ENCODE assay signal across 22 mouse cellular contexts in the genomic region with DNA sequence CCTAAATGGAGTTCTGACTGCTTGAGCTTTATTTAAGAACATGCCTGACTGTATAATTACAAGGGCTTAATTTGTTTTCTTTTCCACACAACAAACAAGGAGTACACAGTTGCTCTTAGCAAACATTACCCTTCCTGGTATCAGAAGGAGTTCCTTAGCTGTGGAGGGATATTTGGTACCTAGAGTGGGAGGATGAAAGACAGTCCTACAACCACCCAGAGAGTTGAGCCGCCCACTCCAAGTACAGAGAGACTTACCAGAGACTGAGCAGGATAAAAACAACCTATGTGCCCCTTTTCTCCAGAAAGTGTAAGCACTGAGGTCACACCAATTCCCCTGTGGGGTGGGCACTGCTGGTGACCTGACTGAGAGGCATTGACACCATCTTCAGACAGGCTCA.
"Had no signal": no experiment of that assay in that cellular context is flagged by ENCODE, and none has a peak within 500 bp of the region (broad histone marks: within the 10 kb centered on the region; RNA-seq: fewer than 3 reads in every experiment).

No protein-coding gene starts in this region.

- H3K27me3 ChIP-seq: heart, embryonic 12.5 days; hindbrain, embryonic 13.5 days; hindbrain, embryonic 15.5 days; kidney, embryonic 15.5 days; limb, embryonic 15.5 days; liver, embryonic 12.5 days had no signal

- H3K4me3 ChIP-seq: heart, embryonic 10.5 days; heart, embryonic 12.5 days; hindbrain, embryonic 13.5 days; hindbrain, embryonic 15.5 days; kidney, embryonic 15.5 days; limb, embryonic 13.5 days; limb, embryonic 15.5 days; liver, embryonic 12.5 days had no signal

- DNase-seq: gastrocnemius, postnatal 14 days; gastrocnemius, postnatal 36 days; heart, adult 18-20 months; heart, postnatal 10 days; kidney, adult 11 months; kidney, adult 2 months; kidney, adult 9 months; kidney, postnatal 14 days; kidney, postnatal 36 days; layer of hippocampus, postnatal 36 days; left cerebral cortex, postnatal 4 days had no signal

- H3K4me1 ChIP-seq: heart, embryonic 10.5 days; heart, embryonic 12.5 days; hindbrain, embryonic 13.5 days; hindbrain, embryonic 15.5 days; kidney, embryonic 15.5 days; limb, embryonic 13.5 days; limb, embryonic 15.5 days; liver, embryonic 12.5 days had no signal

- H3K36me3 ChIP-seq: heart, embryonic 10.5 days; heart, embryonic 12.5 days; hindbrain, embryonic 15.5 days; kidney, embryonic 15.5 days; limb, embryonic 13.5 days; limb, embryonic 15.5 days; liver, embryonic 12.5 days had no signal

- H3K27ac ChIP-seq: heart, embryonic 10.5 days; hindbrain, embryonic 13.5 days; hindbrain, embryonic 15.5 days; hindbrain, postnatal 0 days; kidney, embryonic 15.5 days; kidney, postnatal 0 days; limb, embryonic 13.5 days; limb, embryonic 15.5 days; liver, embryonic 12.5 days; liver, embryonic 14.5 days had no signal

- H3K9me3 ChIP-seq: heart, embryonic 10.5 days; heart, embryonic 12.5 days; hindbrain, embryonic 13.5 days; hindbrain, embryonic 15.5 days; kidney, embryonic 15.5 days; limb, embryonic 13.5 days; limb, embryonic 15.5 days had no signal
